Mouse (Mus musculus) testis, postnatal 14 days (tissue): ENCODE data around the gene Trir.
A peak's percentile ranks its signal among the peaks of the same experiment; 100 is the strongest.

ENCODE experiments used
- DNase-seq: peaks from one replicate; pipeline ENCODE4 v3.0.0; 2021; ENCODE audit warnings: low spot score

Trir gene

DNA sequence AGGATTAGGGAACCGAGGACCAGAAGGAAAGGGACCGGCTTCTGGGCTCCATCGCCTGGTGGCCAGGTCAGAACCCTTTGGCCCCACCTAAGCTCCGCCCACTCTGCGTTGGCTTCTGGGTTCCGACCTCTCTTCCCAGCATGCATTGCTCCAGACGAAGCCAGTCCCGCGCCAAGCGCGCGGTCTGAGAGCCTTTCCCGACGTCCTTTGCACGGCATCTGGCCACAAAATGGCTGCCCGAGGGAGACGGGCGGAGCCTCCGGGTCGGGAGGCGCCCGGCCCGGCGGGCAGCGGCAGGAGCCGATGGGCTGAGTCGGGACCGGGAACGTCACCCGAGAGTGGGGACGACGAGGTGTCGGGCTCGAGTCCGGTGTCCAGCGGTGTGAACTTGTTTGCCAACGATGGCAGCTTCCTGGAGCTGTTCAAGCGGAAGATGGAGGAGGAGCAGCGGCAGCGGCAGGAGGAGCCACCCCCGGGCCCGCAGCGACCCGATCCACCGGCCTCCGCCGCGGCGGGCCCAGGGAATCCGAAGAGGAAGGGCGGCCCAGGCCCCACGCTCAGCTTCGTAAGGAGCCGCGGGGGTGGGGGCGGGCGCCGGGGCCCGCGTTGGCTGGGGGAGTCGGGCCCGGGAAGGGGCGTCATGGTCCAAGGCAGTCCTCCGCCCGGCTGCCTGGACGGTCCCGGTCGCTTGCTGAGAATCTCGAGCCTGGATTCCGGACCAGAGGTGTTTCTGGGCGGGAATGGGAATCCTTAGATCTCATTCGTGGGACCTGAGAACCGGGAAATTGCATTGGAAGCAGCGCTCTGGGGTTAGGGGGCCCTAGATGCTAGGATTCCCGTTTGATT is at the start of gene Trir:
Trir (plus strand) TSS at position 154 of the 846 bp plus-strand sequence.
- DNase-seq, result peak; percentile 97

DNA sequence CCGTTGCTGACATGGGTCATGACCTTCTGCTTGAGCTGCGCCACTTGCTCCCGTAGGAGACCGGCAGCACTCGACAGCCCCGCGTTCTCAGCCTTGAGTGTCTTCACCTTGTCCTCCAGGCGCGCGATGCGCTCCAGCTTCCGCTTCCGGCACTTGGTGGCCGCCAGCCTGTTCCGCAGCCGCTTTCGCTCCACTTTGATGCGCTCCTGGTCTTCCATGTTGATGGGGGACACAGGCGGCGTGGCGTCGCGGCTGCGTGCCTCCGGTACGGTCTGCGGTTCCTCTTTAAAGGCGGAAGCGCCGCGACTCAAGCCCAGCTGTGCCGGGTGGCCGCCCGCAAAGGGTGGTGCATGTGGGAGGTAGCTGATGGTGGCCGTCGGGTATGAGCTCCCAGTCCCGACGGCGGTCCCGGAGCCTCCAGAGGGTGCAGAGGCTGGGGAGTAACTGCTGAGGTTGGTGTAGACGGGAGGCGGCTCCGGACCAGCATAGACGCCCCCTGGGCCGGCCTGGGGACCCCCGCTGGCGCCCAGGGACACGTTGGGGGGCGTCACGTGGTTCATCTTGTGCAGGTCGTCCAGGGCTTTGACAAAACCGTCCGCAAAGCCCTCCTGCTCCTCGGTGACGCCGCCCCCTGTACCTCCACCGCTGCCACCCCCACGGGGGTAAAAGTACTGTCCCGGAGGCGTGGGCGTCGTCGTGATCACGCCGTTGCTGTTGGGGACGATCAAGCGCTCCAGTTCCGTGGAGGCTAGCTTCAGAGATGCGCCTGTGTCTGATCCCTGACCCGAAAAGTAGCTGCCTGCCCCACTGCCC is 49.0 kb upstream of the Trir start:
- peak; percentile 64 for DNase-seq

DNA sequence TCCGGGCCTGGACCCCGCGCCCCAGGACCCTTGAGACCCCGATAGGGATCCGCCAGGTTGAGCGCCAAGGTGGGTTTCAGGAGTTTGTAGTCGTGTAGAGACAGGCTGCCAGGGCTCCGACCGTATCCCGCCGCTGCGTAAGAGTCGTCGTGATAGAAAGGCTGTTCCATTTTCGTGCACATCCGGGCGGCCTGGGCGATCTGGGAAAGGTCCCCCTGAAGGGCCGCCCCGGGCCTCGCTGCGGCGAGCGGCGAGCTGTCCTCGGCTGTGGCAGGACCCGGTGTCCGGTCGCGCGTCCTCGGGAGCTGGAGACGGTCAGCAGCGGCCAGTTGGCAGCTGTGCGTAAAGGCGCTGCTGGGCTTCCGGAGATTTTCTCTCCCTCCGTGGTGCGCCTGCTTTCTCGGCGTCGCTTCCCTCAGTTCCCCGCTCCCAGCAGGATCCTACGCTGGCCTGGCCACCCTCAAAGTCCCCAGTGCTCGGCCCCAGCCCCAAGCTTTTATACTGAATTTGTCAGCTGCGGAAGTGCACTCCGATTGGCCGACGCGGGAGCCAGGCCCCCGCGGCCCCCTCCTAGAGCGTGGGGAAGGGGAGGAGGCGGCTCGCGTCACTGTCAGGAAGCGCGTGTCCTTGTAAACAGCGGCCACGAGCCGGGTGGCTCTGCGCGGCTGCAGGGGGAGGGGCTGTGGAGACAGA is 48.2 kb upstream of the Trir start, which contains the start of gene Junb:
Junb (minus strand) TSS at position 471 of the 693 bp plus-strand sequence.
- peak; percentile 83 for DNase-seq

DNA sequence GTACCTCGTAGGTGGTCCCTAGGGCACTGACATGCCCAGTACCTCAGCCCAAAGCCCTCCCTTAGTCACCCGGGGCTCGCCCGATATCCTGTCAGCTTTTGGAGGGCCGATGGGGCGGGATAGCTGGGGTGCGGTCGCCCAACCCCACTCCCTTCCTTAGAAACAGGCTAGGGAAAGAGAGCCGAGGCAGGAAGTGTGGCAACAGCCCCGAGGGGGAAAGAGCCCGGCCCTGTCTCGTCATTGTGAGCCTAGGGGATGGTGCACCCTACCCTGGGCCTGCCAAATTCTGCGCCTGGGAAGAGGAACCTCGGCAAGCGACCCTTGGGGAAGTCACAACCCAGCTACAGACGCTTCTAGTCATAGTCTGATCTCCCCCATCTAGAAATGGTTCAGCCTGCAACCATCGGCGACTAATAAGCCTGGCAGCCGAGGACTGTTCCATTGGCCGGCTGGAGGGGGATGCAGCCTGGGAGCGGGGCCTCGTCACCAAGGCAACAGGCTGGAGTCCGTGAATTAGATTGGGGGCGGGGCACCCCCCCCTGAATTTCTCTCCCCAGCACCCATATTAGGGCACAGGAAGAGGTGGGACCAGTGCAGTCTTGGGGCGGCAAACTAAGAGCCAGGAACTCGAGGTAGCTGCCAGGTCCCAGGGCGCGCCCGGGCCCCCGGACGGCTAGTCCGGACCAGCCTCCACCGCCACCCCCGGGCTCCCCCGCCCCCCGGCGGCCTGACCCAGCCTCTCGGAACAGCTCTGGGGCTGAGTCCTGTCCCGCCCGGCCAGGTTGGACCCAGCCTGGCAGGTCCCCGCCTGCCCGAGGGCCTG is 46.8 kb upstream of the Trir start:
- peak; percentile 86 for DNase-seq

DNA sequence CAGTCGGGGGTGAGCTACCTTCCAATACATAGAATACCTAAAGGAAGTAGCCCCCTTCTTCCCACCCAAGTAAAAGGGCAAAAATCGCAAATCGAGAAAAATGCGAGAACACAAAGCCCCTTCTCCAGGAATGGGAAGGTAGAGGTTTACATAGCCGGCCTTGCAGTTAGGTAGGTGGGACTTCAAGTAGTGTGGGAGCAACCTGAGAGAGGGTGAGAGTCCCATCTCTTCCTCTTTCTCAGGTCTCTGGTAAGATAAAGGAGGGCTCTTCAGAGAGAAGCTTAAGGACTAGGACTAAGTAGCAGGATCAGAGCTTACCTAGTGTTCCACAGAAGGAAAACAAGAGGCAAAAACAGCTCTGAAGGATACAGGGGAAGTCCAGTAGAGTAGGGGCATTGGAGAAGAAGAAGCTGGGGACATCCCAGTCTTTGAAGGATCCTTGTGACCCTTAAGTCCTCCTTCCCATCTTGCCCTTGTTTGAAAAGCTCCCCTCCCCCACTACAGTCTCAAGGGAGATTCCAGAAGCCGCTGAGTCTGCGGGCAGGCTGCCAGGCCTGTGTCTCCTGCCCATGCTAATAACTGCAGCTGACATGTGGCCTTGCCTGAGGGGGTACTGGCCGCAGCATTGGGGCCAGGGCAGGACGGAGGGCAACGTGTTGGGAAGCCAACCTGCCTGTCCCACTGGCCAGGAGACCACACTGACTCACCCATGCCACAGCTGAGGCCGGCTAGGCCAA is 45.8 kb upstream of the Trir start:
- peak; percentile 57 for DNase-seq

DNA sequence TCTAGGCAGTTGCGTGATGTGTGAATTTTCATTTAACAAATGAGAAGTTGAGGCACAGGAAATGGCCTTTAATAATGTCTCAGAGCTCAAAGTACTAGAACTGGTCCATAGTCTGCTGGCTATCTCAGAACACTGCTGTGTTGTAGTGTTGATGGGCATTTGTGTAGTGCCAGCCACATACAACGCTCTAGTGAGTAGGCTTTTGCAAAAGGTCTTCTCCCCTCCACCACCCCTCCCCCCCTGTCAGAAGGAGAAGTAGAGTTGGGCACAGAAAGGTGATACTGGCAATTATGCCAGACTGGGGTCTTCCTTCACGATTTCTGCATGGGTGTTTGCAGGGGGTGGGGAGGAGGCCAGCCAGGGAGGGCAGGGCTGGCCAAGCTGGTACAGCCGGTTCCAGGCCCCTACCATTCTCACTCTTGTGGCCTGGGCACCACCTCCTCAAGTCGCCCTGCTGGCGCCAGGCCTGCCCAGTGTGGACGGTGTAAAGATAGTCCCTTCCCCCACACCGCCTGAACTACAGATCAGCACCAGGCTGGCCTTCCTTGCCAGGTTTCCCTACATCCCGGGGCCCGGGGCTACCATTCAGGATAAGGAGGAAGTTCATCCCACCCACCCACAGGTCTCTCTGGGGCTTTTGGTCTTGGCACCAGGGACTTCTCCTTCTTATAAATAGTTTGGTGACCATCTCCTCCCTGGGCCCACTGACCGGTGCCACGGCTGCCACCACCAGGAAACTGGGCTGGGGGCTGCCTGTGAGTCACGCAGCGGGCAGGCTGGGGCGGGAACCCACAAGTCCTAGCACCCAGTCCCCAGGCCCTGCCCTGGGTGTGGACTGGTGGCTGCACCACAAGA is 44.8 kb upstream of the Trir start:
- no peak for DNase-seq

DNA sequence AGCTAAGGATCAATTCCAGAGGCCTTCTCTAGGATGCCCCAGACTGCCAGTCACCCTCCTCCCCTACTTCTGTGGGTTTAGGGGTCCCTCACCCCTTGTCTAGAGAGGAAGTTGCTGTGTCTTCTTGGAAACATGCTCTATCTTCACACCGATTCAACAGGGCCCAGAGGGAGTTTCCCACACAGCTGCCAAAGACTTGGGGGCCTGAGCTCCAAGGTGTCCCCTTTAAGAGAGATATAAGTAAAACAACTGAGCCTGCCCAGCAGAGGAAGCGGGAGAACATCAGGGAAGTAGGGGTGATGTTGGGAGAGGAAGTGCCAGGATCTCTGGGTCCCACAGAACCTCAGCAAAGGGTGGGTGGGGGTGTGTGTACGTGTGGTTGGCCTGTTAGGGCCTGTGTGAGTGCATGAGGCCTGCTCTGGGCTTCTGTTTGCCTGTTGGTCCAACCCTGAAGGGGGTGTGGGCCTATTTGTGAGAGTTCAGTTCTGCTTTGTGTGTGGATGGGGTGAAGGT is 44.1 kb upstream of the Trir start:
- no peak for DNase-seq

DNA sequence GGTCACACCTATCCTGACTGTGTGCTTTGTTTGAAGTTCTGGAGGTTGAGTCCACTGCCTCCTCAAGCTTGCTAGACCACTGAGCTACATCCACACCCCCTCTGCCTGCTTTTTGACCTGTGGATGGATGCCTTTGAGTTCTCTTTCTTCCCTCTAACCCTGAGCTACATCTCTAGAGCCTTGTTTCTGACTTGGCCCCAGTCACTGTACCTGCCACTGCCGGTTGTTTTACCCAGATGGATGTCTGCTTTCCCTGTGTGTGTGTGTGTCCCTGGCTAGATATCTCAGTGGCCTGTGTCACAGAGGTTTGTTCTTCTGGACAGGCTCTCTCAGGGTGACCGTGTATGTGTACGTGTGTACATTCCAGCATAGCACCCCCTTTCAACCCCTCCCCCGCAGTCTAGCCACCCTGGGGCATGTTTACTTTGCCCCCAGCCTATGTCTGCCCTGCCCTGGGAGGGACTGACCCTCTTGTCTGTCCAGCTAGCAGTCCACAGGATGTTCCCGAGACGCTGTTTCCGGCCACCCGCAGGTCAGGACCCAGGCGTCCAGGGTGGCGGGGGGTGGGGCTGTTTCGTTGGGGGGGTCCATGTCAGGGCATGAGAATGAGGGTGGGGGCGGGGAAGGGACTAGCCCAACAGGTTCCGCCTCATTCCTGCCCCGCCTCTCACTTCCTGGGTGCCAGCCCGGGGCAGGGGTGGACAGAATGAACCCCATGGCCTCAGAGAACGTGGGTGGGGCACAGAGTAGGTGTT is 42.2 kb upstream of the Trir start:
- no peak for DNase-seq

DNA sequence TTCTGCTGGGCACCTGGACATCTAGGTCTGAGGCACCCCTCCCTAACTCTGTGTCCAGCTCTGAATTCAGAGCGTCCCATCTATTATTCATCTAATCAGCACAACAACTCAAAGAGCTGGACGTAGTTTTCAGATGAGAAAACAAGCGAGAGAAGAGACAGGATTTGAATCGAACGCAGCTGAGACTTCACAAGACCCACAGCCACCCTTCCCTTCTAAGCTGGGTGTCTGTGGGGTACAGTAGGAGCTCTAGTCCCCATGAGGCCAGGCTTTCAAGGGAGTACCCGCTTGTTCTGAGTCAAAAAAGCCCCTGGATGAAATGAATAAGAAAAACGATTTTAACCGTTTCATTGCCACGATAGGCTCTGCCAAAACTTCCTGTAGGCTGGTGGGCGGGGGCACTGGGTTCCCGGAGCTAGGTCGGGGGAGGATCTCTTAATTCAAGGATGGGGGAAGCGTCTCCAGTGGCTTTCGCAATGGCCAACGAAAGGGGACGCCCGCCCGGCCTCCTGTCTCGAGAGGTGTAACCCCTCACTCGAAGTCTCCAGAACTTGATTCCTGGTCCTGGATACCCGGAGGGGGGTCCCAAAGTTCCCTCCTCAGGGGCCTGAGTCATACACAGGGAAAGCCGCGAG is 41.5 kb upstream of the Trir start:
- DNase-seq, result no peak

DNA sequence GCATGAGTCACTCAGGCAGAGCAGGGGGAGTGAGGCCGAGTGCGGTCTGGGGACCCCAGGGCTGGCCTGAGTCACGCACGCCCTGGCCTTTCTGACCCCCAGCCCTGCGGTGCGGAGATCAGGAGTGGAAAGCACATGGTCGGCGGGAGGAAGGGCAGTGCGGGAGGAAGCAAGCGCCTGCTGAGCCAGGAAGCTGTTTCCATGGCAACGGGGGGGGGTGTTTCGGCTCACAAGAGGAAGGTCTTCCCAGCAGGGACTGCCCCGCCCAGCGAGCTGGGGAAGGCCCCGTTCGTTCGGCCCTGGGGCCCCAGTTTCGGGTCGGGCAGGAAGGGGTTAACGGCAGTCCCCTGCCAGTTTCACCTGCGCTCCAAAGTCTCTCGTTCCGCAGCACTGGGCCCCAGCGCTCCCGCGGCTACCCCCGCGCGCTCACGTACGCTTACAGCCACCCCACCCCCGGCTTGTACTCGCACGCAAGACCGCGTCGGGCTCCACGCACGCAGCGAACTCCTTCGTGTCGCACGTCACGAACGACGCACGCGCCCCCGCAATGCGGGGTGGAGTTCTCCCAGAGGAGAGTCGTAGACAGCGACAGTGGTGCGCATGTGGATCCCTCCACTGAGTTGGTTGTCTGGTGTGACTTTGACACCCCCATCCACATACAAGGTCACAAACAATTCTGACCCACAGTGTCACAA is 40.8 kb upstream of the Trir start:
- DNase-seq, result peak; percentile 86

DNA sequence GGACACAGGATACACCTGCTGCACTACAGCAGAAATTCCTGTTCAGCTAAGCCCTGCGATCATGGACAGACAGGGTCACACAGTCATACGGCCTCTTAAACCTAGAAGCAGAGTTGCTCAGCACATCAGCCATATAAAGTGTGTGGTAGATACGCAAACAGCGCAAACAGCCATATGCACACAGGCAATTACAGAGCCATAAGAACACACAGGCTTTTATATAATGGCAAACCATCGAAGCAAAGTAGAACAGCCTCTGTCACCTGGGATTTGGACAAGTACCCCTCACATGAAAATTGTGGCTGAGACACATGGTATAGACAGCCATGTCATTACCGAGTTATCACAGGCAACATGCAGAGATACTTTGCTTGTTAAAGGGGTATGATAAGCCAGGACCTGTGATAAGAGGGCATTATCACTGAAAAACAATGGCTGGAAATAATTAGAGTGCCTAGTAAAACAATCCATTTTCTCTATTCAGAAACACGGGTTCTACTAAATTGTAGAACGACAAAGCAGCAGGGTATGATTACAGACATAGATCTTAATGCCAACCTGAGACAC is 40.2 kb upstream of the Trir start:
- no peak for DNase-seq

DNA sequence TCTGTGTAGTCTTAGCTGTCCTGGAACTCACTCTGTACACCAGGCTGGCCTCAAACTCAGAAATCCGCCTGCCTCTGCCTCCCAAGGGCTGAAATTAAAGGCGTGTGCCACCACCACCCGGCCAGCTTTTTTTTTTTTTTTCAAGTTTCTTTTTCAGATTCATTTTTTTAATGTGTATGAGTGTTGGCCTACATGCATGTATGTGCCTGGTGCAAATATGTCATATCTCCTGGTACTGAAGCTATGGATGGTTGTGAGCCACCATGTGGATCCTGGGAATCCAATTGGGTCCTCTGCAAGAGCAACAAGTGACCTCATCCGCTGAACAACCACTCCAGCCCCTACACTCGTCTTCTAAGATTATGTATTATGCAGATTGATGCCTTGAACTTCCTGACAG is 39.2 kb upstream of the Trir start:
- DNase-seq, result no peak

DNA sequence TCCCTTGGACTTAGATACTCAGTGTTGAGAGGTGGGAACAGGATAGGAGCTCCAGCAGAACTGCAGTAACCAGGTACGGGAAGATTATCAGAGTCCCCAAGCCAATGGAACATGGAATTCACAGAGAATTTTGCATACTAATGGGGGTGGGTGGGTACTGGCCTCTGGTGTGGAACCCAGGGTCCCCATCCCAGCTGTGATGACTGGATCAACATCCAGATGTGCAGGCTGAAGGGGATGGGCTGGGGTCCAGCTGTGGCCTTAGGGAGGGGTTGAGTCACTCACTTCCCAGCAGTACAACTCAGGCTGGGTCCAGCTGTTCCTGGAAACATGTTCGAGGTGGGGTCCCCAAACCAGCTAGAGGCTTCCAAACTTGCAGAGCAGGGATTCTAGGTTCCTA is 38.7 kb upstream of the Trir start:
- DNase-seq, result no peak

DNA sequence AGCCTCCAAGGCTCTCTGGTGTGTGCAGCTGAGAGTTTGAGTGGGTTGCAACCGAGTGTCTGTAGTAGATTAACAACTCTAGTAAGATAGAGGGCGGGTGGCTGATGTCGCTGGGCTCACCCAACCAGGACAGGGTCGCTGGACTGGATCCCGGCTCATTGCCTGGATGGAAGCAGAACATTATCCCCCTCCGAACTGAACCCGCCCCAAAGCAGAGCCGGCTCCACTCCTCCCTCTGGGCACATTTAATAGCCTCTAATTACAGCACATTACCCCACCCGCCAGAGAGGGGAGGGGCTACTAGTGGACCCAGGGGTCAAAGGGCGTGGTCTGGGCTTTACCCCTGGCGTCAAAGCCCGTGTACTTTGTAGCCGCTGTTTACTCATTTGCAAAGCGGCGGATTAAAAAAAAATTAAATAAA is 37.3 kb upstream of the Trir start:
- DNase-seq, result no peak

DNA sequence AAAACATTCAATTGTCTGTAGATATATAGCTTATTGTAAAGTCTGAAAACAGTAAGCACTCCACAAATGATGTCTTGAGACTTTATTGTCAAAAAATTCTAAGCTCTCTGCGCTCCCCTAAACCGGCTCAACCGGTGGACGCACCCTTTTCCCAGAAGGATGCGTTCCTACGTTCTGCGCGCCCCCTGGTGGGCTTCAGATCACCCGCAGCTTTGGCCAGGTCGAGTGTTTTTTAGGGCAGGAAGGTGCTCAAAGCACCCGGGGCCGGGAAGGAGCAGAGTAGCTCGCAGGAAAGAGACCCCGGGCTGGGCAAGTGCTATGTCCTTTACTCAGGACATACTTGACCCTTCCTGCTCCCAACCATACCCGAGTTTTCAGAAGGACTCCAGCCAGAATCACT is 36.8 kb upstream of the Trir start:
- DNase-seq, result peak; percentile 87

DNA sequence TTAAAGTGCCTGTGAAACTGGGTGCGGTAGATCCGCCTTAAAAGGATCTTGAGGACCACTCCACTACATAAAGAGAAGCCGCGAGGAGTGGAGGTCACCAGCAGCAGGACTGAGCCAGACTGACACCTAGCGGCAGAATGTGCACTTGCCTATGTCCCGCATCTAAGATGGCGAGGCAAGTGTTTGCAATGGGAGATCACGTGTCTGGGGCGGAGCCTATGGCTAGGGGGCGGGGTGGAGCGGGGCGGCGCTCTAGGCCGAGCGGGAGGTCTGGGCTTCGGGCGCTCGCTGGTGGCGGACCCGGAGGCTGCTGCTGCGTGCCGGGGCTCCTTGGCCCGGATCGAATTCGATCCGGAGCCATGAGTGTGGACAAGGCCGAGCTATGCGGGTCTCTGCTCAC is 36.3 kb upstream of the Trir start, which contains the start of gene Hook2:
Hook2 (plus strand) TSS at position 255 of the 400 bp plus-strand sequence.
- DNase-seq, result peak; percentile 95

DNA sequence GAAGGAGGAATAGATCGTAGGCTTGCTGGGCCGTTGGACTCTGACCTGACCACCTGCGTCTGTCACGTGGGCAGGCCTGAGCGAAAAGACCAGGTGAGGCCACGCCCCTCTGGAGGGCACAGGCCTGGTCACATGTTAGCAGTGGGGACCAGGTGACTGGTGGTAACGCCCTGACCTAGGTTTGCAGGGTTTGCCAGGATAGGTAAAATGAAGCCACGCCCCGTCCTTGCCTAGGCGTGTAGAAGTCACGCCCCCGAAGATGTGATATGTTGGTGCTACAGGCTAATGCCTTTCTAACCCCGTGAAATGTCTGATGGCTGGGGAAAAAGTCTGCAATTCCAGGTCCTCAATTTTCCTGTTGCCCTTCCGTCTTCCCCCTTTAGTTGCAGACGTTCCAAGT is 35.8 kb upstream of the Trir start:
- peak; percentile 83 for DNase-seq
